Mouse (Mus musculus) spleen, adult 12 weeks (tissue): ENCODE data around the gene Cacng3.
A peak's percentile ranks its signal among the peaks of the same experiment; 100 is the strongest.

Experiments
- DNase-seq: peaks from one replicate; pipeline ENCODE4 v3.0.0; 2022; ENCODE audit warnings: low spot score

Cacng3 gene

DNA sequence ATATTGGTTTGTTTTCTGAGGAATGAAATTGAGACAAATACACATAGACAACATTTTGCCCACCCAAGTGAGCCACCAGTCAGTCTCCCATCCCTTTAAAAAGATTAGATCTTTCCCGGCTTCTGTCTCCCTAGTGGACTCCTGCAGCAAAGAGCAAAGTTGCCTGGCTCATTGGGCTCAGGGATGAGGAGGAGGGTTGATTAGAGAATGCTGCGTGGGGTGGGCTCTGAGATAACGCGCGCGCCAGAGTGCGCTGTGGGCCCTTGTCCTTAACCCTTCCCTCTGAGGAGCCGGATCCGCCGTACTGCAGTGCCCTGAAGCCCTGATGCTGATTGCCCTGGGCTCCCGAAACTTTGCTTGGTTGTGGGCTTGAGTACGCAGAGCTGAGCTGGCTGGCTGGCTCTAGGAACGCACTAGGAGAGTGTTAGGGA is at the start of gene Cacng3:
TSS of gene Cacng3 (plus strand) at position 51 of the 431 bp plus-strand sequence.
- no peak for DNase-seq

DNA sequence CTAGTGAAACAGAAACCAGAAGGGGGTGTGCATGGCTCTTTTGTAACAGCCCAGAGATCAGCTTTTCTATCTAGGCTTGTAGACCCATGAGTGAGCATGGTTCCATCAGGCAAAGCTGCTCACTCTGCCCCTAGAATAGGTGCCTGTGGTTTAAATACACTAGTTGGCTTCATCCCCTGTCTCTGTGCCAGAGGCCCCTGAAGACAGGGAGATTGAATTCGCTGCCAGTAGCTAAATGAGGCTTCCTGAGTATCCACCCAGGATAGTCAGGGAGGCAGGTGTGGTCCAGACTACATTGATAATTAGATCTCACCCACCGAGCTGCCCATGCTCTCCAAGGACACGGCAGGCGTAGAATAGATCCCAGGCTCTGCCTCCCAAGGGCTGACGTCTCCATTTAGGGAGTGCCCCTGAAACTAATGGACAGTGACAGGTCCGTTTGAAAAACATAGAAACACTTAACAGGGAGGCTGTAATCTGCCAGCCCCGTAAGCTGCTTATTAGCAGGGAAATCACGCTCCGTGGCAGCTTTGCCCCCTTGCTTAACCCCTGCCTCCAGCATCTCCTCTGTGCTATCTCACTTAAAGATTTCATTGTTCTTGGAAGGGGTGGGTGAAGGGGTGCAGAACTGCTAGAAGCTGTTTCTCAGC is 48.0 kb upstream of the Cacng3 start:
- no peak for DNase-seq

DNA sequence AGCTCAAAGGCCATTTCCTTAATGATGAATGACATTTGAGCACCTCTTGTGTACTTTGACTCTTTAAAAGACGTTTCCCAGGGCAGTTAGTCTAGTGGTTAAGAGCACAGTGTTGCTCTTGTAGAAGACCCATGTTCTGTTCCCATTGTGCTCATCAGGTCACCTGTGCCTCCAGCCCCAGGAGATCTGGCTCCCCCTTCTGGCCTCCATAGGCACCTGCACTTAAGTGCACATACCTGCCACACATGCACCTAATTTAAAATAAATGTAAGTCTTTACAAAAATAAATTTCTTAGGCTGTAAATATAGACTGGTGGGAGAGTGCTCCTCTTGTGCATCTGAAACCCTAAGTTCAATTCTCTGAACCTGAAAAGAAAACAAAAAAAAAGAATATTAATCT is 46.5 kb upstream of the Cacng3 start:
- no peak for DNase-seq

DNA sequence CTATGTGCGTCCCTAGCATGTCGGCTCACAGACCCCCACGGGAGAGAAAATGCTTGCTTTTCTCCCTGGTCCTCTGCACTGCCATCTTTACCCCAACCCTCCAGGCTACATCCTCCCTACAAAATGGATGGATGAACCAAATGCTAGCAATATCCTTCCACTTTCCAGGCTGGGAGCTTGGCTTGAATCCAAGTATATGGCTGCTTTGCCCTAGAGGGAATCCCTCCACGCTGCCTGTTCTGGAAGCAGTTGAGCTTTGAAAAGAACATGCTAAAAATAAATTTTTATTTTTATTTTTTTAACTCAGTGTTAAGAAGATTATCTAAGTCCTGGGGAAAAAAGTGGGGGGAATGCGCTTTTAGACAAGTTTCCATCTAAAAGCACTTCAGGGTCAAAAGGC is 42.2 kb upstream of the Cacng3 start:
- no peak for DNase-seq

DNA sequence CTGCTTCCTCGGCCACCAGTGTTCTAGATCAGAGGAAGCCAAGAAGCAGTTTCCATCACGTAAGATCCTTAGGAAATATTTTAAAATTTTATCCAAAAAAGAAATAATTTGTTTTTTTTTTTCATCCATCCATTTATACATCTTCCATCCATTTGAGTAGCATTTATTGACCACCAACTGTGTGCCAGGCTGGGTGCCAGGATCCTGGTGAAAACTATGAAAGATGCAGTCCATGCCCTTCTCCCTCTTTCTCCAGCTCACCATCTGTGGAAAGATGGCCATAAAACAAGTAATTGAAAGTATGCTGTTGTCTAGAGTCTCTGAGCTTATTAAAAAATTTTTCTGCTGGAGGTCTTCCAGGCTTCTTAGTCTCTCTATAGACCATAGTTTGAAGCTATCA is 39.9 kb upstream of the Cacng3 start:
- DNase-seq: no peak

DNA sequence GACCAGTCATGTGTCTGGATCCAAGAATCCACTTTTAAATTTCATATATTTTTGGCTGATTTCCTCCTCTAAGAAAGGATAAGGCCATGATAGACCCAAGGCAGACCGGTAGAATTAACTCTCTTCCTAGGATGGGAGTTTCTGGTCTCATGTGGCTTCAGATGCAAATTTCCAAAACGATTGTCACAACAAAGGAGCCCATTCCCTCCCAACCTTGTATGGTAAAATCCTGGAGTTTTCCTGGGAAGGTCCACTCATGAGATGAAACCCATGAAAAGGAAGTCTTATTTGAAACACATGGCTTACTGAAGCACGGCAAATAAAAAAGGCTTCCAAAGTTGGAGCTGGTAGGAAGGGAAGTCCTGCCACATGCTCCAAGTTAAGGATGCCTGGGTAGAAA is 39.1 kb upstream of the Cacng3 start:
- DNase-seq: no peak

DNA sequence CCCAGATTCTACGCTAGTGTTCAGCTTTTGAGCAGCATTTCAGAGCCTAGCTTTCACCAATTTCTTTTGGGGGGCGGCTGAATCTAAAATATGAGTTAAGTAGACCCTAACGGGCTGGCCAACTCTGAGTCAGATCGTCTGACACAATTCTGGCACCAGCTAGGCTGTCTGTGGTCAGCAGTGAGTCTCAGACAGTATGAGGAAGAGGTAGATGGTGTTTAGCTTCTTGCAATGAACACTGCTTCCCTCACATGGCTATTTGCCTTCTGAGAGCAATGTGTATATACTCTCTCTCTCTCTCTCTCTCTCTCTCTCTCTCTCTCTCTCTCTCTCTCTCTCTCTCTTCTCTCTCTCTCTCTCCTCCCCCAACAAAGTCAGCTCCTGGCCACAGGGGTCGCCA is 37.3 kb upstream of the Cacng3 start:
- no peak for DNase-seq

DNA sequence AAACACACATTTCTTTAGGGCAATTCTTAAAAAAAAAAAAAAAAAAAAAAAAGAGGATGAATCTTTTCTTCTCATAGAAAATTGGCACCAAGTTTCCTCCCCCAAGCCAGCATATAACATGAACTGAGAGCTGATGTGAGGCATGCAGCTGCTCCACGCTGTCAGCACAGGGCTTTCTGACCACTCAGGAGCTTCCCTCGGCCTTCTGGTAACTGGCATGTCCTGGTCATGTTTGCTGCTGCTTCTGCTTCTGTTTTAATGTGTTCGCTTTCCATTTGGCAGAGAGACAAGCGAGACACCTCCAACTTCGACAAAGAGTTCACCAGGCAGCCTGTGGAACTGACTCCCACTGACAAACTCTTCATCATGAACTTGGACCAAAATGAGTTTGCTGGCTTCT is 36.8 kb upstream of the Cacng3 start:
- no peak for DNase-seq

DNA sequence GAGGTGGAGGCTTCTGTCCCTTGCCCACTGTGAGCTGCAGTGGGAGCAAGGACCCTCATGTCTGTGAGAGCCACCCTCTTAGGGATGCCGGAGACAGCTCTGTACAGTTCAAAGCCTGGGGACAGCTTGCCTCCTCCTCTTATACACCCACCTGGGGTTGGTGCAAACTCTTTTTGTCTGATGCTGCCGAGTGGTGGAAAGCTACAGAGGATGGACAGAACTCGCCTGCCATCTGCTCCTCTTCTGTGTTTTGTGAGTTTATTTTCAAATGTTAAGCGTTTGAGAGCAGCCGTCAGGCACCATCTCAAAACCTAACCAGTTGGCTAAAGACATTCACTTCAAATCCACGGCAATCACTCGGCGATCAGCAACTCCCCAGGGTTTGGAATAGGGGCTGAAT is 26.6 kb upstream of the Cacng3 start:
- DNase-seq: no peak

DNA sequence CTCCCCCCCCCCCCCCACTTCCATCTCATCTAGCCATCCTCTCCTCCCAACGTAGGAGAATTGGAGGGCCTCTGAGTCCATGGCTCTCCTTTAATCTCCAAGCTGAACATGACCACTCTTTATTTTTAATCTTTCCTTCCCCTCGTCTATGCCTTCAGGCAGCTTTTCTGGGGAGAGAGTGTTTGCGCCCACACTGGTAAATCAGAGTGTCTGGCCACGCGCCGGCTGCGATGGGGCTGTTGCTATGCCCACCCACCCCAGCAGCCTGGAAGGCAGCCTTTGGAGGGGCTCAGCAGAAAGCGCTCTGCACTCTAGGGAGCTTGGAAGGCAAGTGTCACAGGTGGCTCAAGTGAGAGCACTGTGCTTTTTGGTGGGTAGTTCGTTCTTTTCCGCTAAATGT is 21.0 kb upstream of the Cacng3 start:
- no peak for DNase-seq

DNA sequence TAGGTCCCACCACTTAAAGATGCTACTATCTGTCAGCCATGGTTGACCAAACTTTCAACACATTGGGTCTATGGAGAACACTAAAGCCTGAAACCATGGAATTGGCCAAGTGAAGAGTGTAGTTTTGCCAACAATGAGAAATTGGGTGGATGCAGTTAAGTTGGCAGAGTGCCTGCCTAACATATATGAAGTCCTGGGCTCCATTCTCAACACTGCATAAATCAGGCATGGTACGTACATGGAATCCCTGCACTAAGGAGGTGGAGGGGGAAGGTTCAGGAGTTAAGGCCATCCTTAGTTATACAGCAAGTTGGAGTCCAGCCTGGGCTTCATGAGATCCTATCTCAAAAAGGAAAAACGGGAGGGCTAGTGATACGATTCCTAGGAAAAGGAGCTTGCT is 17.8 kb upstream of the Cacng3 start:
- no peak for DNase-seq

DNA sequence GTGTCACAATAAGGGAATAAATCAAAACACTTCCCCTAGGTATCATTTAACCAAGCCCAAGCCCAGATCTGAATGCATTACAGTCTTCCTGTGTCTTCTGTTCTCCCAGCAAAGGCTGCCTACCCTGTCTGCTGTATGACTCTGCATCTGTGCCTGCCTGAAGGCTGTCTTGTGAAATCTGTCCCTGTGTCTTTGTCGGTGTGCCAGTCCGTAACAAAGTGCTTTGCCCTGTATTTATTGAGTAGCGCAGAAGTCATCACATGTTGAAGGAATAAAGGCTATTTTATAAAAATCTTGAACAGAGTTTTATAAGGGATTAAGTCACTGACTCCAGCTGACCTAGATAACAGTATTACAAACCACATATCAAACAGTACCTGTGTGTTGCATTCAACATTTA is 13.6 kb upstream of the Cacng3 start:
- no peak for DNase-seq

DNA sequence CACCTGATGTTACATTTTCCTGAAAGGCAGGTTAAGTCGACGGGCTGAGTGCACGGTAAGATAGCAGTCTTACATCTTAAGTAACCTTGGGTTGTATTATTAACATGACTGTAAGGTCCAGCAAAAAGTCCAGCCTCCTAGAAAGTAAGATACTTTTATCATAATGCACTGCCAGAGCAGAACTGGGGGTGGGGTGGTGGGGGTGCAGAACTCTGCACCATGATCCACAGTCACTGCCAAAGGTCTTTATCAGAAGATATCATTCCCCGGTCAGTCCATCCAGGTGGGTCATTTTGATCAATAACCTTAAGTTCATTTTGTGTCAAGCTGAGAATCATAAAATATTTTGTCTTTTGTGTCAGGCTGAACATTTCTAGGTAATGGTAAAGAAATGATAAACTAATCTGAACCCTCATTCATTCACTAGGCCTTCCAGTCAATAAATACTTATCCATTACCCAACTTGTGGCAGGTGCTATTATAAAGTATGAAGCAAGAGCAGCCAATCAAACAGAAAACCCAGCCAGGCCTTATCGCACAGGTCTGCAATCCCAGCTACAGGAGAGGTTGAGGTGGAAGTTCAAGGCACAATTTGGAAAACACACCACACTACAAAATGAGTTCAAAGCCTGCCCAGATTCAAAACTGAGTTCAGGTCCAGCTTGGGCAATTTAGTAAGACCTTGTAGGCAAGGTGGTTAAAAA is 12.7 kb upstream of the Cacng3 start:
- no peak for DNase-seq

DNA sequence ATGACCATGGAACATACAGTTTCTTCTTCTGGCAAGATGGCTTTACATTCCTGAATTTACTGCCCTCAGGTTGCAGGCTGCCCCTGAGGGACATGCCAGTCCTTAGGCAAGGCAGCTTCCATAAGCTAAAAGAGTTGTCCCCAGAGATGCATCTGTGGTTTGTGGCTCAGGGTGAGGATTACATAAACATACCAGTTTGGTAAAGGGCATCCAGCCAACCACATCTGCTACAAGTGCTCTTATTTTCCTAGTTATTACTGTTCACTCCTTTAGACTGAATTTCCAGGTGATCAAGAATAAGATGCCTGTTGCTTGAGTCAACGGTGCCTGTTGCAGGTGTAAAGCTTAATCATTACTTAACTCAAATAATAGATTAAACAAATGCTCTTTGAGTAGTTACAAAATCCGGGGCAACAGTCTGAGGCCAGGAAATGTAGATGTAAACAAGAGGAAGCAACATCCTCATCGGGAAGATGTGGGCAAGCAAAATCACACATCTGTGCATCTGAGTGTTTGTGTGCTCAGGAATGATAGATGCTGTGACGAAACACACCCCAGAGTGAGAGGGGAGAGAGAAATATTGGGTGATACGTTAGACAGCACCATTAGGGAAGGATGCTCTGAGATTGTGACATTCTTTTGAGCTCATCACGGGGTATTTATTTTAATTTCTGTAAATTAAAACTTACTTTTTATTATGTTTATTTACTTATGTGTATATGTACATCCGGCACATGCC is 4.8 kb upstream of the Cacng3 start:
- DNase-seq: no peak

DNA sequence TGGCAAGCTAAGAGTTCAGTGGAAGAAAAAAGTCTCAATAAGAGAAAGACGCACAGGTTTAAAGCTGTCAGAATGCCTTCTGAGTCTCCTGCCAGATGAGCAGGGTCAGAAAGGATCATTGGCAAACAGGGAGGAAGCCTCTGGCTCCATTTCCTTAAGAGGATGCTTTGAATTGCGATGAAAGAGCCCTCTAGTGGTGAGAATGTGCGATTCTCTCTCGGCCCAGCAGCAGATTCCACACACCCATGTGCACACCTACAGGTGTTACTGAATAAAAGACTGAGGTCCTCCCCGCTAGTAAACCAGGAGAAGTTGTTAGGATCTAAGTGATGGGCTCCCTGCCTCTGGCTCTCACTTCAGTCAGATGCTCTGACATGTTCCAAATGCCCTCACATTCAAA is 2.4 kb upstream of the Cacng3 start:
- no peak for DNase-seq

DNA sequence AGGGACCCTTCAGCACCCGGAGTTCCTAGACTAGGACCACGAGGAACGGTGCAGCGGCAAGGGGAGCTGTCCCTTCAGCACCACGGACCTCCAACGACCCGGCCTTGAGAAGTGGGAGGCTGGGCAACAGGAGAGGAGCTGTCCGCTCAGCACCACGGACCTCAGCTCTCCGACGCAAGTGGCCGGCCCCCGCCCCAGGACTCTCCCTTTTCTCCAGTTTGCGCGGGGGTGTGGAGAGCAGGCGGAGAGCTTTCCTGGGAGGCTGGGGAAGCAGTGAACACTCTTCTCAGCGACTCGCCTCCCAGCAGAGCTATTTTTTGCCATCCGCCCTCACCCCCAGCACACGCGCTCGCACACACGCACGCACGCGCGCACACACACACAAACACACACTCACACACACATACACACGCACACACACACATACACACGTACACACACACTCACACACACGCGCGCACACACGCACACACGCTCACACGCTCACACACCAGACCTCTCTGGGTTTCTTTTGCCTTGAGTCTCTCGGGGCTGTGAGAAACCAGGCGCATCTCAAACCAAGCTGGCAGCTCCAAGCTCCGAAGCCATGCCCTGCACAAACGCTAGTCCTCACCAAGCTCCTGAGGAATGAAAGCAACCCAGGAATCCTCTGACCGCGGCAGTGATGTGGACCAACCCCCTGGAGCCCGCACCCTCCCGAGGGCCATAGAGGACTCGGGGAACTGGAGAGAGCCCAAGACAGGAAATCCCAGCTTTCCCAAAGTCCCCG is 765 bp downstream of the Cacng3 start:
- peak; percentile 1 for DNase-seq

DNA sequence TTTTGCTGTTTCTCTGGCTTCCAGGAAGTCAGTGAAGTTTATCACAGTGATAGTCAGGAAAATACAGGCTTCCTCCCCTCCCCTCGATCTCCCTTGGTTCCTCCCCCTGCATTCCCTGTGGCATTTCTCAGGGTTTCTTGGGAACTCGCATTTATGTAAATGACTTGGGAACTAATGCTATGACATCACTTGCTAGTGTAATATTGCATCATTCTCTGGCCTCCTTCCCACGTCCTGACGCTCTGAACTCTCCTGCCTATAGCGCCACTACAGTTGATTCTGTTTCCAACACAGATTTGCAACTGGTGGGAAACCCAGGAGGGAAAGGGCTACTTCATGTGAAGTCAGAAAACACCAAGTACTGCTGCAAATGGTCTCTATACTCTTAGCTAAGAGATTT is 2.7 kb downstream of the Cacng3 start:
- no peak for DNase-seq

DNA sequence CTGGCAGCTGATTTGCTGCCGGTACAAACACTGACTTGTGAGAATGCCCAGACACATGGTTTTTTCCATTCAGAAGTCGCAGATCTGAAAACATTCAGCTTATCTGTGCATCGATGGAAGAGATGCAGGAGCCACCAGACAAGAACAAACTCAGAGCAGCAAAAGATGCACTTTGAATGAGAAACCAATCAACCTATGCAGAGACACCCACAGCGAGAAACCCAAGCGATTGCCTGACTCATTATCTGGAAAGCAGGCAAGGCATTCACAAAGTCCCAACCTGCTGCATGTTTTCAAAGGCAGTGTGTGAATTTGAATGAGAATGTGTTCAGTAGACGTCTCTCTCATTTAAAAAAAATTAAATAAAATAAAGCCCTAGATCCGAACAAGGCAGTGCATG is 4.9 kb downstream of the Cacng3 start:
- no peak for DNase-seq

DNA sequence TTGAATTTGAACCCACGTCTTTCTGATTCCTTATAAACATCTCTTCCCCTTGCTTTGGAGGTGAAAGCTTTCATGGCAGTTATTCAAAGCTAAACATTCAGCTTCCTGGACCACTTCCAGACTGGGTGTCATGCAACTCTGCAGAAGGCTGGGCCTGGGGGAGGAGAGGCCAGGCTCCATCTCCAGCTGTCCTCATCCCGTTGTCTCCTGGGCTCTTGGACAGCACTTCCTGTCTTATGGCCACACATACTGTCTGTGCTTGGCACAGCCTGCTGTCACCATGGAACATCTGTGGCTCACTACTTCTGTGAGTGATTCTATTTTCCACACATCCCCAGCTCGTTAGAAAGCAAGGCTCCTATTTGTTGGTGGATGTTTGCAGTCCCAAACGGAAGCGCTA is 31.5 kb downstream of the Cacng3 start:
- no peak for DNase-seq

DNA sequence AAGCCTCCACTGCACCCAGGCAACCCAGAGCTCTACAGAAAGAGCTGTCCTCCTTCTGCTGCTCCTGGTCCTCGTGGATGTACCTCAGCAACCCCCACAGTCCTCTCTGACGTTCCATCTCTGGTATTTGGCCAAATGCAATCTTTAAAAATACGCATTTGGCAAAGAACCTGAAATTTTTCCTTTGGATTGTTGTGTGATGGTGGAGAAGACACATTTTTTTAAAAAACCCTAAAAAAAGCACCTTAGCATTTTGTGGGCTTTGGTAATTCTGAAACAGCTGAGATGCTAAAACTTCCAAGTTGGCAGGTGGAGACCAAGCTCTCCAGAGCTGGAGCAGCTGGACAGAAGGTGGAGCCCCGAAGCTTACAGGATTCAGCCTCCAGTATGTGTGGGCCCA is 32.2 kb downstream of the Cacng3 start:
- DNase-seq: no peak

DNA sequence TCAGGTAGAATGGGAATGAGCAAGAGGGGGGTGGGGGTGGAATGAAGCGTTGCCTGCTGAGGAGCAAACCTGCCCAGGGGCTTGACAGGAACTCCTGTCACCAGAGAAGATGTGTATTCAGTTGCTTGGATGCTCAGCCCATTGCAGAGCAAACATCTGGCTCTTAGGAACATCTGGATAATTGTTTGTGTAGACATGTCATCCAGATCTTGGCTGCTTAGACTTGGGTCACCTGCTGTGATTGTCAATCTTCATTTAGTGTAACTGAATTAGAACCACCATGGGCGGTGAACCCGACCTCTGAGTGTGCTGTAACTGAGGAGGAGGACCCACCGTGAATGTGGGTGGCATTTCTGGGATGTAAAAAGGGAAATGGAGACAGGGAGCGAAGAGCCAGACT is 36.4 kb downstream of the Cacng3 start:
- no peak for DNase-seq

DNA sequence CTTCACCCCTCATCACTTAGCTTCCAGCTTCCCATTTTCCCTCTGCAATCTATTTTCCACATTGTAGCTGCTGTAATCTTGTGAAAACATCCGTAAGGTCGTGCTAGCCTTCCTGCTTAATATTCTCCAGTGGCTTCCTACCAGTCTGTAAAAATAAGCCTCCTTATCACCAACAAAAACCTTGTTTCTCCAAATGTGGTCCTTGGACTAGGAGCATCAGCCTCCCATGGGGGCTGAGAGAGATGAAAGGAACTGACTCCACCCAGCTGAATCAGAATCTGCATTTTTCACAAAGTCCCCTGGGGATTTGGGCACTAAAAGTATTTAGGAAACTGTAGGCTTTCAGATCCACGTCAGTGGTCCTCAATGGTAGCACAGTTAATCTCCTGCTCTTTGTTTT is 46.0 kb downstream of the Cacng3 start:
- DNase-seq: no peak

DNA sequence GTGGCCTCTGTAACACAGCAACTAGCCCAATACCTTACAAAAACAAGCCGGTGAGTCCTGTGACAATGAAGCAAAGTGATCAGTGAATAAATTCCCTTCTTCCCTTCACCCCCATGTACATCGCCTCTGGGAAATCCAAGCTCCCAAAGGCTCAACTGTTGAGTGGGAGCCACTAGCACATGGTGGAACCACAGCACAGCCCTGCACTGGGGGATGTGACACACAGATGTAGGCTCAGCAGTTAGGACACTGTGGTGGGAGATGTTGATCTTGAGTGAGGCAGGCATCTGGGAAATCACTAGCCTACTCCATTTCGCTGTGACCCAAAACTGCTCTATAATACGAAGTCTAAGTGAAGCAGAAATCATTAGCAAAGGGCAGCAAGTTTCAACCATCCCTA is 48.2 kb downstream of the Cacng3 start:
- no peak for DNase-seq
